Mouse (Mus musculus) heart, embryonic 16.5 days (tissue): ENCODE measurements around the gene Slc35f6. TPM values are rescaled to one million over a fixed set of nuclear protein-coding genes. Genes with fewer than 3 reads are reported as not detected.
"Not testable (repeated sequence)": the region's sequence is repeated elsewhere in the genome, so short reads cannot be mapped to it uniquely, and the experiment has no call there.

ENCODE experiments used
- ATAC-seq: fragments of 200-750 bp; cut with Nextera tagmentation; replicated peaks from 2 replicates; pipeline ENCODE4 v1.8.0; 2017; ENCODE audit warnings: moderate number of reproducible peaks; ENCODE audit not compliant: insufficient read depth, low FRiP score; ENCODE audit errors: extremely low read depth
- H3K27ac ChIP-seq: fragments of 300-500 bp; sonication (generic); 2 replicates; pipeline ENCODE4 v1.5.1; 2014; ENCODE audit warnings: mild to moderate bottlenecking, low read length, control low read depth, moderate library complexity
- H3K27me3 ChIP-seq: fragments of 300-500 bp; sonication (generic); 2 replicates; pipeline ENCODE4 v1.6.1; 2014; ENCODE audit warnings: low read length, mixed read lengths; ENCODE audit not compliant: control insufficient read depth, insufficient read depth
- H3K36me3 ChIP-seq: fragments of 300-500 bp; sonication (generic); 2 replicates; pipeline ENCODE4 v1.6.1; 2014; ENCODE audit not compliant: control insufficient read depth, insufficient read depth
- H3K4me1 ChIP-seq: fragments of 300-500 bp; sonication (generic); 2 replicates; pipeline ENCODE4 v1.6.1; 2014; ENCODE audit warnings: low read length, mixed read lengths; ENCODE audit not compliant: control insufficient read depth, insufficient read depth
- H3K4me2 ChIP-seq: fragments of 300-500 bp; sonication (generic); 2 replicates; pipeline ENCODE4 v1.6.1; 2014; ENCODE audit warnings: low read depth, mild to moderate bottlenecking, control low read depth, low read length
- H3K4me3 ChIP-seq: fragments of 300-500 bp; sonication (generic); 2 replicates; pipeline ENCODE4 v1.5.1; 2014; ENCODE audit warnings: mild to moderate bottlenecking, control low read depth, low read length
- H3K9ac ChIP-seq: fragments of 300-500 bp; sonication (generic); 2 replicates; pipeline ENCODE4 v1.6.1; 2014; ENCODE audit warnings: low read length, control low read depth
- H3K9me3 ChIP-seq: fragments of 300-500 bp; sonication (generic); replicated peaks from 2 replicates; pipeline ENCODE4 v1.6.1; 2016; ENCODE audit warnings: low read length; ENCODE audit not compliant: control insufficient read depth
- WGBS: fragments of 180-500 bp; shearing (Covaris S2); extraction: QIAGEN DNeasy Blood & Tissue Kit; methylation state at CpG from one replicate; pipeline ENCODE4 v1.1.7; 2014; 5-methylcytosine and 5-hydroxymethylcytosine counted together
- microRNA-seq: library from miRNA; unstranded; fragments of <30 nt; microRNA quantifications from one replicate; pipeline ENCODE4, GENCODE M21; 2017
- polyA plus RNA-seq: library from polyadenylated mRNA; unstranded; fragments of >200 nt; fragmentation: Nextera tagmentation; extraction: Ambion mirVana; gene quantifications from 2 replicates; pipeline ENCODE4 v1.2.1, GENCODE M21; 2015

Gene Slc35f6
- polyA plus RNA-seq, 1 experiment from 2014 or later, result 25.6 TPM

DNA sequence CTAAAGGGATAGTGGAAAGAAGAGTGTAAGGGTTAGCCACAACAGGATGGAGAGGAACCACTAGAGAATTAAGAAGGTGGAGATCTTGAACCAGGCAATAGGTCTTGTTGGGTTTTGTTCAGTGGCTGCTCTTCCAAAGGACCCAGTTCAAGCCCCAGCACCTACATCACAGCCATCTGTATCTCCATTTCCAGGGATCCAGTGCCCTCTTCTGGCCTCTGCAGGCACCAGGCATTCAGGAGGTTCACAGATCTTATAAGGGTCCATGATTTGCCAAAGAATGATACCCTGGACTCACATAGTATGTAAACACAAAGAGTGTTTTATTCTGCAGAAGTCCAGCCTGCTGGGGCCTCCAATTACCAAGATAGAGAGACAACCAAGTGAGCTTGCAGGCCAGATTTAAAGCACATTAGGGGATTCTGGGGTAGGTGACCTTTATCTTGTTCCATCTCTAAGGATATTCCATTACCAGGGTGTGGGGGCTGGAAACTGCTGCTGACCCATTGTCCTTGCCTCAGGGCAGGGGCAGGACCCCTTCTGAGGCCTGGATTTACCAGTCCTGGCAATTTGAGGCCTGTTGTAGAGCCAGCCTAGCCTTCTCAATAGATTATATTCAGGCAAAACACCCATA lies 35.4 kb downstream of the Slc35f6 start:
- no peak overlapping the region for H3K9ac ChIP-seq
- no peak for ATAC-seq
- no peak overlapping the region for H3K4me2 ChIP-seq
- no peaks in the 10 kb centered on the region for H3K27me3 ChIP-seq
- H3K4me3 ChIP-seq, result no peak overlapping the region
- H3K9me3 ChIP-seq, result no peaks in the 10 kb centered on the region
- no peaks in the 10 kb centered on the region for H3K36me3 ChIP-seq
- H3K27ac ChIP-seq, result no peak overlapping the region
- H3K4me1 ChIP-seq, result no peaks in the 10 kb centered on the region

- ATAC-seq, result no peak
- Histone ChIP-seq H3K36me3 (no peaks in the 10 kb centered on the region), H3K4me1 (no peaks in the 10 kb centered on the region), H3K4me3 (no peak overlapping the region), H3K27ac (no peak overlapping the region), H3K9me3 (no peaks in the 10 kb centered on the region), H3K27me3 (no peaks in the 10 kb centered on the region), H3K4me2 (no peak overlapping the region), H3K9ac (no peak overlapping the region)
- 56% methylated on average over 3 of the region's 3 CpGs for WGBS
Observed at GRCm38 (mm10) chr5:30683993-30684392, 36.3 kb downstream of the Slc35f6 start.

GRCm38 (mm10) chr5:30686781-30687180 lies 39.0 kb downstream of the Slc35f6 start:
- Histone ChIP-seq H3K9ac (no peak overlapping the region), H3K27me3 (no peaks in the 10 kb centered on the region), H3K4me2 (no peak overlapping the region), H3K27ac (no peak overlapping the region), H3K4me1 (no peaks in the 10 kb centered on the region), H3K36me3 (no peaks in the 10 kb centered on the region), H3K4me3 (no peak overlapping the region), H3K9me3 (no peaks in the 10 kb centered on the region)
- no peak for ATAC-seq
- WGBS, result 48% methylated on average over 3 of the region's 3 CpGs

- no peaks in the 10 kb centered on the region for H3K9me3 ChIP-seq
- no peaks in the 10 kb centered on the region for H3K36me3 ChIP-seq
- no peaks in the 10 kb centered on the region; the same call in 1 of the 2 replicates for H3K27me3 ChIP-seq
- no peak overlapping the region for H3K4me3 ChIP-seq
- H3K4me1 ChIP-seq, result no peaks in the 10 kb centered on the region
- H3K4me2 ChIP-seq, result no peak overlapping the region
- no peak for ATAC-seq
- 71% methylated on average over 8 of the region's 8 CpGs for WGBS
- no peak overlapping the region for H3K27ac ChIP-seq
- no peak overlapping the region for H3K9ac ChIP-seq
Observed at GRCm38 (mm10) chr5:30700361-30701000, 52.7 kb downstream of the Slc35f6 start.

DNA sequence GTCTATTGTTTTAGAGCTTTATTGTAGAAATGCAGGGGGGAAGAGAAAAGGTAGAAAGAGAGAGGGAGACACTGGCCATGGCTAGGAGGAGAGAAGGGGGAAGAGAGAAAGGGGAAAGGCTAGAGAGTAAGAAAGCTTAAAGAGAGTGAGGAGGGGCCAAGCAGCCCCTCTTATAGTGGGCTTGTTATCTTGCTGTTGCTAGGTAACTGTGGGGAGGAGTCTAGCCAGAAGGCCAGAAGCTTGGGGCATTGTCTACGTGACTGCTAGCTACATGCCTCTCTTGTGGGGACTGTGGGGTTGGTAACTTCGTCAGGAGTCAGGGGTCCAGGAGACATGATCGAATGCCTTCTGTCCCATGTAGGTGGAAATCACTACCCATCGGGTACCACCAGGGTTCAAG lies 53.6 kb downstream of the Slc35f6 start:
- not testable (repeated sequence) for H3K36me3 ChIP-seq, H3K4me2 ChIP-seq, H3K9me3 ChIP-seq, H3K27me3 ChIP-seq, H3K9ac ChIP-seq, ATAC-seq, H3K4me1 ChIP-seq, H3K4me3 ChIP-seq, H3K27ac ChIP-seq
- 37% methylated on average over 4 of the region's 4 CpGs for WGBS

DNA sequence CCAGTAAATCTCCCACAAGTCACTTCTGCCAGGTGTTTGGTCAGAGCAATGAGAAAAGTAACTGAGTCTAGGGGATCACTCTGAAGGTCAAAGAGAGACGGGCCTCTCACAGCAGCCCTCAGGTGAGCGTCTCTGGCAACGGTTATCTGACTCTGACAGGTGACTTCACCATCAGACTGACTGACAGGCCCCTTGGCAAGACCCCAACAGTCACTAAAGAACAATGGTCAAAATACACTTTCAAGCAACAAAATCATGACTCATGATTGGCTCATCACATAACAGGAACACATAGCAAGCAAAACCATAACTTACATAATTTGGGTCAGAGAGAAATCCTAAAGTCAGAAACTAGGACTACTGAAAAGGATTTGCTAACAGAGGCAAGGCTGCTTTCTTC lies 54.1 kb downstream of the Slc35f6 start:
- no peak overlapping the region for H3K4me2 ChIP-seq
- 79% methylated on average over 3 of the region's 3 CpGs for whole genome bisulfite sequencing
- no peaks in the 10 kb centered on the region for H3K4me1 ChIP-seq
- H3K27me3 ChIP-seq, result no peaks in the 10 kb centered on the region; the same call in 1 of the 2 replicates
- H3K9ac ChIP-seq, result no peak overlapping the region
- H3K4me3 ChIP-seq, result no peak overlapping the region
- H3K9me3 ChIP-seq, result no peaks in the 10 kb centered on the region
- ATAC-seq, result no peak
- no peak overlapping the region for H3K27ac ChIP-seq
- no peaks in the 10 kb centered on the region for H3K36me3 ChIP-seq

Small RNA genes lying within 50 kb of the gene (microRNA-seq; reads per million reads assigned to microRNA genes)
- gene Mir5625, result not detected

Other genes starting within 250 kb of the Slc35f6 start
- gene Otof, start 186.0 kb upstream of the Slc35f6 start, polyA plus RNA-seq, result 0.16 and 0.17 TPM in 2 replicates
- gene 1700001C02Rik, start 181.9 kb upstream of the Slc35f6 start, polyA plus RNA-seq, result 0.95 and 1.00 TPM in 2 replicates
- gene Cib4, start 102.1 kb upstream of the Slc35f6 start, polyA plus RNA-seq, result not detected in 2 replicates
- gene Kcnk3, start 59.8 kb upstream of the Slc35f6 start, polyA plus RNA-seq, result 15.3 and 19.2 TPM in 2 replicates
- gene Cenpa, start 18.8 kb downstream of the Slc35f6 start, polyA plus RNA-seq, result 210 and 225 TPM in 2 replicates
- gene Dpysl5, start 63.6 kb downstream of the Slc35f6 start, polyA plus RNA-seq, result 2.0 and 2.2 TPM in 2 replicates
- gene Mapre3, start 166.7 kb downstream of the Slc35f6 start, polyA plus RNA-seq, result 18.2 and 19.8 TPM in 2 replicates
- gene Tmem214, start 220.1 kb downstream of the Slc35f6 start, polyA plus RNA-seq, result 58.8 and 61.7 TPM in 2 replicates
- 10.8 and 11.8 TPM in 2 replicates for gene Agbl5, start 240.8 kb downstream of the Slc35f6 start, polyA plus RNA-seq